Mouse (Mus musculus) neural tube, embryonic 15.5 days (tissue): Measurements from ENCODE around the gene Vax1. TPM values are rescaled to one million over a fixed set of nuclear protein-coding genes. Genes with fewer than 3 reads are reported as not detected.

ENCODE experiments used
- ATAC-seq: fragments of 200-750 bp; cut with Nextera tagmentation; 2 replicates; pipeline ENCODE4 v1.8.0; 2017; ENCODE audit warnings: mild to moderate bottlenecking, moderate TSS enrichment, moderate library complexity; ENCODE audit not compliant: low FRiP score
- H3K27ac ChIP-seq: fragments of 300-500 bp; sonication (generic); replicated peaks from 2 replicates; pipeline ENCODE4 v1.5.1; 2015; ENCODE audit warnings: mild to moderate bottlenecking, inconsistent platforms
- H3K27me3 ChIP-seq: fragments of 300-500 bp; sonication (generic); replicated peaks from 2 replicates; pipeline ENCODE4 v1.6.1; 2015; ENCODE audit warnings: inconsistent platforms
- H3K36me3 ChIP-seq: fragments of 300-500 bp; sonication (generic); 2 replicates; pipeline ENCODE4 v1.6.1; 2015; ENCODE audit warnings: inconsistent platforms
- H3K4me1 ChIP-seq: fragments of 300-500 bp; sonication (generic); 2 replicates; pipeline ENCODE4 v1.6.1; 2015; ENCODE audit warnings: inconsistent platforms
- H3K4me2 ChIP-seq: fragments of 300-500 bp; sonication (generic); 2 replicates; pipeline ENCODE4 v1.6.1; 2015; ENCODE audit warnings: inconsistent platforms, mild to moderate bottlenecking, moderate library complexity
- H3K4me3 ChIP-seq: fragments of 300-500 bp; sonication (generic); replicated peaks from 2 replicates; pipeline ENCODE4 v1.5.1; 2015; ENCODE audit warnings: mild to moderate bottlenecking, inconsistent platforms
- H3K9ac ChIP-seq: fragments of 300-500 bp; sonication (generic); replicated peaks from 2 replicates; pipeline ENCODE4 v1.6.1; 2015; ENCODE audit warnings: mild to moderate bottlenecking, inconsistent platforms
- H3K9me3 ChIP-seq: fragments of 300-500 bp; sonication (generic); replicated peaks from 2 replicates; pipeline ENCODE4 v1.6.1; 2016; ENCODE audit warnings: inconsistent platforms
- WGBS: fragments of 180-500 bp; shearing (Covaris S2); methylation state at CpG from one replicate; pipeline ENCODE4 v1.1.7; 2015; ENCODE audit warnings: mixed read lengths; 5-methylcytosine and 5-hydroxymethylcytosine counted together
- polyA plus RNA-seq: library from polyadenylated mRNA; unstranded; fragments of >200 nt; fragmentation: Nextera tagmentation; extraction: Ambion mirVana; gene quantifications from 2 replicates; pipeline ENCODE4 v1.2.1, GENCODE M21; 2015

The Vax1 gene
- polyA plus RNA-seq, 1 experiment from 2014 or later = not detected

- peaks cover 94% of the 10 kb centered on the region for H3K27me3 ChIP-seq
- H3K27ac ChIP-seq = no peak overlapping the region
- ATAC-seq = no peak
- no peaks in the 10 kb centered on the region for H3K36me3 ChIP-seq
- H3K9ac ChIP-seq = no peak overlapping the region
- no peaks in the 10 kb centered on the region for H3K9me3 ChIP-seq
- no peak overlapping the region for H3K4me3 ChIP-seq
- 10% methylated on average over 5 of the region's 5 CpGs for WGBS
- H3K4me1 ChIP-seq = peaks cover 26% of the 10 kb centered on the region
- no peak overlapping the region for H3K4me2 ChIP-seq
These were observed 2.0 kb downstream of the Vax1 start for GRCm38 (mm10) chr19:59167871-59168270.

- Histone ChIP-seq H3K4me1 (peaks cover 26% of the 10 kb centered on the region), H3K9me3 (no peaks in the 10 kb centered on the region), H3K36me3 (no peaks in the 10 kb centered on the region), H3K27me3 (peaks cover 94% of the 10 kb centered on the region), H3K4me3 (peak overlapping the region; percentile 32), H3K9ac (no peak overlapping the region), H3K4me2 (peak overlapping the region; percentile 64), H3K27ac (no peak overlapping the region)
- 2% methylated on average over 13 of the region's 13 CpGs for WGBS
- no peak for ATAC-seq
These were observed 3.0 kb downstream of the Vax1 start for GRCm38 (mm10) chr19:59166879-59167278.

GRCm38 (mm10) chr19:59166311-59166761 is 3.5 kb downstream of the Vax1 start:
- no peak overlapping the region for H3K9ac ChIP-seq
- peaks cover 96% of the 10 kb centered on the region for H3K27me3 ChIP-seq
- peak overlapping the region; percentile 32 for H3K4me3 ChIP-seq
- H3K4me1 ChIP-seq = peaks cover 26% of the 10 kb centered on the region
- H3K9me3 ChIP-seq = no peaks in the 10 kb centered on the region
- H3K36me3 ChIP-seq = no peaks in the 10 kb centered on the region
- H3K4me2 ChIP-seq = peak overlapping the region; percentile 64
- ATAC-seq = peak; percentile 57; the same call in 1 of the 2 replicates
- 0% methylated on average over 50 of the region's 55 CpGs for WGBS
- H3K27ac ChIP-seq = no peak overlapping the region

GRCm38 (mm10) chr19:59165577-59165976 is 4.3 kb downstream of the Vax1 start:
- WGBS = 6% methylated on average over 7 of the region's 7 CpGs
- no peaks in the 10 kb centered on the region for H3K9me3 ChIP-seq
- H3K27ac ChIP-seq = no peak overlapping the region
- H3K36me3 ChIP-seq = no peaks in the 10 kb centered on the region
- H3K4me2 ChIP-seq = no peak overlapping the region
- H3K9ac ChIP-seq = no peak overlapping the region
- peaks cover 23% of the 10 kb centered on the region for H3K4me1 ChIP-seq
- no peak for ATAC-seq
- H3K4me3 ChIP-seq = no peak overlapping the region
- peaks cover 96% of the 10 kb centered on the region for H3K27me3 ChIP-seq

- ATAC-seq = no peak
These were observed 4.8 kb downstream of the Vax1 start for GRCm38 (mm10) chr19:59164896-59165560.

GRCm38 (mm10) chr19:59164111-59164510 is 5.7 kb downstream of the Vax1 start:
- Histone ChIP-seq H3K36me3 (no peaks in the 10 kb centered on the region), H3K4me1 (peaks cover 14% of the 10 kb centered on the region), H3K4me2 (no peak overlapping the region), H3K4me3 (no peak overlapping the region), H3K9ac (no peak overlapping the region), H3K27ac (no peak overlapping the region), H3K9me3 (no peaks in the 10 kb centered on the region), H3K27me3 (peaks cover 95% of the 10 kb centered on the region)
- ATAC-seq = no peak
- WGBS = 17% methylated on average over 1 of the region's 1 CpGs

More at GRCm38 (mm10) chr19:59164896-59165560, 4.8 kb downstream of the Vax1 start:
- Histone ChIP-seq H3K4me1 (peaks cover 22% of the 10 kb centered on the region), H3K4me2 (no peak overlapping the region), H3K27ac (no peak overlapping the region), H3K9me3 (no peaks in the 10 kb centered on the region), H3K9ac (no peak overlapping the region), H3K36me3 (no peaks in the 10 kb centered on the region), H3K27me3 (peaks cover 94% of the 10 kb centered on the region), H3K4me3 (no peak overlapping the region)
- WGBS = 7% methylated on average over 16 of the region's 16 CpGs

GRCm38 (mm10) chr19:59156702-59157101 is 13.2 kb downstream of the Vax1 start:
- H3K4me3 ChIP-seq = no peak overlapping the region
- peaks cover 35% of the 10 kb centered on the region for H3K27me3 ChIP-seq
- H3K4me1 ChIP-seq = no peaks in the 10 kb centered on the region
- no peak for ATAC-seq
- H3K27ac ChIP-seq = no peak overlapping the region
- 71% methylated on average over 4 of the region's 4 CpGs for WGBS
- H3K36me3 ChIP-seq = no peaks in the 10 kb centered on the region
- H3K9me3 ChIP-seq = no peaks in the 10 kb centered on the region
- no peak overlapping the region for H3K9ac ChIP-seq
- no peak overlapping the region for H3K4me2 ChIP-seq

- H3K27me3 ChIP-seq = peaks cover 12% of the 10 kb centered on the region
- WGBS = 83% methylated on average over 2 of the region's 2 CpGs
- no peak overlapping the region for H3K4me3 ChIP-seq
- H3K9me3 ChIP-seq = no peaks in the 10 kb centered on the region
- no peaks in the 10 kb centered on the region for H3K4me1 ChIP-seq
- no peak overlapping the region for H3K4me2 ChIP-seq
- H3K27ac ChIP-seq = no peak overlapping the region
- no peak overlapping the region for H3K9ac ChIP-seq
- ATAC-seq = no peak
- no peaks in the 10 kb centered on the region for H3K36me3 ChIP-seq
These were observed 15.7 kb downstream of the Vax1 start for GRCm38 (mm10) chr19:59154171-59154570.

- H3K27ac ChIP-seq = no peak overlapping the region
- no peak; the same call in 1 of the 2 replicates for ATAC-seq
- 58% methylated on average over 9 of the region's 9 CpGs for WGBS
- no peaks in the 10 kb centered on the region for H3K36me3 ChIP-seq
- no peaks in the 10 kb centered on the region for H3K27me3 ChIP-seq
- no peaks in the 10 kb centered on the region for H3K9me3 ChIP-seq
- H3K9ac ChIP-seq = no peak overlapping the region
- H3K4me1 ChIP-seq = peaks cover 10% of the 10 kb centered on the region
- H3K4me3 ChIP-seq = no peak overlapping the region
- no peak overlapping the region for H3K4me2 ChIP-seq
These were observed 24.2 kb downstream of the Vax1 start for GRCm38 (mm10) chr19:59145492-59146140.

GRCm38 (mm10) chr19:59145064-59145463 is 24.8 kb downstream of the Vax1 start:
- Histone ChIP-seq H3K4me1 (peaks cover 10% of the 10 kb centered on the region), H3K27ac (no peak overlapping the region), H3K27me3 (no peaks in the 10 kb centered on the region), H3K9ac (no peak overlapping the region), H3K4me2 (no peak overlapping the region), H3K4me3 (no peak overlapping the region), H3K36me3 (no peaks in the 10 kb centered on the region), H3K9me3 (no peaks in the 10 kb centered on the region)
- 75% methylated on average over 6 of the region's 6 CpGs for WGBS
- no peak for ATAC-seq

GRCm38 (mm10) chr19:59142206-59142605 is 27.6 kb downstream of the Vax1 start:
- Histone ChIP-seq H3K4me2 (no peak overlapping the region), H3K36me3 (no peaks in the 10 kb centered on the region), H3K27ac (no peak overlapping the region), H3K9me3 (no peaks in the 10 kb centered on the region), H3K4me3 (no peak overlapping the region), H3K4me1 (peaks cover 10% of the 10 kb centered on the region), H3K9ac (no peak overlapping the region), H3K27me3 (no peaks in the 10 kb centered on the region)
- 46% methylated on average over 4 of the region's 4 CpGs for WGBS
- ATAC-seq = no peak

GRCm38 (mm10) chr19:59135387-59135786 is 34.5 kb downstream of the Vax1 start:
- H3K9ac ChIP-seq = no peak overlapping the region
- H3K27ac ChIP-seq = no peak overlapping the region
- 0 out of 2 replicates have a peak, but pooled peaks cover 5% of the 10 kb centered on the region for H3K27me3 ChIP-seq
- H3K4me2 ChIP-seq = no peak overlapping the region
- no peak for ATAC-seq
- H3K4me1 ChIP-seq = peaks cover 5% of the 10 kb centered on the region; the same call in 1 of the 2 replicates
- H3K4me3 ChIP-seq = no peak overlapping the region
- H3K36me3 ChIP-seq = no peaks in the 10 kb centered on the region
- 81% methylated on average over 8 of the region's 8 CpGs for WGBS
- H3K9me3 ChIP-seq = no peaks in the 10 kb centered on the region
